ENCODE assay signal across 8 mouse cellular contexts in genomic region chr8:120665726-120666455, GRCm38 (mm10). TPM values are rescaled to one million over a fixed set of nuclear protein-coding genes. Genes with fewer than 3 reads are reported as not detected.
A peak's percentile ranks its signal among the peaks of the same experiment; 100 is the strongest.
DNase-seq lines count a peak whose midpoint lies in the region; ATAC-seq lines count a peak whose summit lies in the region.

No protein-coding gene starts in this region.

- H3K27ac ChIP-seq in lung, embryonic 15.5 days: no peak overlapping the region
- 0 out of 2 replicates have a peak overlapping the region, but pooled peaks have one; percentile 96 for H3K27ac ChIP-seq in hindbrain, embryonic 10.5 days
- H3K27ac ChIP-seq in macrophage: peak overlapping the region; percentile 32

- H3K4me3 ChIP-seq in lung, embryonic 15.5 days: peak overlapping the region; percentile 81
- peak overlapping the region; percentile 97 for H3K4me3 ChIP-seq in hindbrain, embryonic 10.5 days
- H3K4me3 ChIP-seq in macrophage (ENCODE audit: inconsistent target): no peak overlapping the region

- ATAC-seq in lung, embryonic 15.5 days (ENCODE audit: borderline replicate concordance, extremely low read depth, low FRiP score, low TSS enrichment): no peak

- peaks cover 89% of the 10 kb centered on the region for H3K79me2 ChIP-seq in macrophage (ENCODE audit: inconsistent target)

- peak overlapping the region; percentile 88 for H3K9ac ChIP-seq in lung, embryonic 15.5 days

- no peaks in the 10 kb centered on the region for H3K27me3 ChIP-seq in lung, embryonic 15.5 days
- no peaks in the 10 kb centered on the region for H3K27me3 ChIP-seq in hindbrain, embryonic 10.5 days (ENCODE audit: insufficient read depth, poor library complexity, severe bottlenecking)

- peaks cover 38% of the 10 kb centered on the region for H3K4me1 ChIP-seq in lung, embryonic 15.5 days
- peaks cover 57% of the 10 kb centered on the region for H3K4me1 ChIP-seq in hindbrain, embryonic 10.5 days (replicated peaks)

- 63% methylated on average over 3 of the region's 3 CpGs for WGBS in lung, embryonic 15.5 days
- WGBS in hindbrain, embryonic 10.5 days: 81% methylated on average over 3 of the region's 3 CpGs
- 74% methylated on average over 3 of the region's 3 CpGs for WGBS in macrophage (ENCODE audit: missing documents)

- peak overlapping the region; percentile 82 for H3K4me2 ChIP-seq in lung, embryonic 15.5 days

- H3K9me3 ChIP-seq in lung, embryonic 15.5 days: no peaks in the 10 kb centered on the region
- no peaks in the 10 kb centered on the region for H3K9me3 ChIP-seq in hindbrain, embryonic 10.5 days

- DNase-seq in lung, adult 18-20 months: no peak
- DNase-seq in c-Kit-negative CD71-positive TER-119-positive erythroid progenitor cells, embryonic 14.5 days (ENCODE audit: low read depth, low spot score): peak; percentile 21
- no peak for DNase-seq in hindbrain, embryonic 10.5 days (ENCODE audit: low spot score)
- no peak for DNase-seq in frontal cortex, postnatal 25 days (ENCODE audit: low spot score in 2 of 2)
- no peak for DNase-seq in urinary bladder, postnatal 36 days (ENCODE audit: low spot score in 2 of 2)
- no peak for DNase-seq in B cell, adult 2 months

- H3K36me3 ChIP-seq in lung, embryonic 15.5 days: peaks cover 15% of the 10 kb centered on the region
- H3K36me3 ChIP-seq in hindbrain, embryonic 10.5 days: peaks cover 36% of the 10 kb centered on the region
- peaks cover 12% of the 10 kb centered on the region for H3K36me3 ChIP-seq in macrophage (ENCODE audit: inconsistent target)

RNA-seq across cellular contexts. Expression of gene Gm27021, which starts 2.0 kb away (rescaled TPM):
- 2.3 TPM in 2 replicates for polyA plus RNA-seq in lung, embryonic 15.5 days (2015; fragmentation: Nextera tagmentation; extraction: Ambion mirVana)
- polyA plus RNA-seq in hindbrain, embryonic 10.5 days (2016; fragmentation: Nextera tagmentation; extraction: Ambion mirVana): 3.2 and 4.0 TPM in 2 replicates
- total RNA-seq in macrophage (2018; cell fraction: chromatin; rRNA removed): not detected
- 1 to 10 TPM in 7 of 26 experiments, under 1 TPM in 15, not detected in 4; 0.18 to 1.7 (median 0.68) TPM for total RNA-seq in macrophage (2018; cell fraction: cytosol; rRNA removed)
- 1 to 10 TPM in 1 of 26 experiments, under 1 TPM in 1, not detected in 24; 0.89 to 1.1 TPM for total RNA-seq in macrophage (2018; cell fraction: nucleus; rRNA removed)
- 0.76 to 0.96 TPM in 2 of 3 replicates, not detected in the other for polyA plus RNA-seq in macrophage (2018)

RNA-seq across cellular contexts. Expression of gene Cox4i1, which starts 2.1 kb away (rescaled TPM):
- 1,022 and 1,082 TPM in 2 replicates for polyA plus RNA-seq in lung, embryonic 15.5 days (2015; fragmentation: Nextera tagmentation; extraction: Ambion mirVana)
- polyA plus RNA-seq in hindbrain, embryonic 10.5 days (2016; fragmentation: Nextera tagmentation; extraction: Ambion mirVana): 921 and 1,059 TPM in 2 replicates
- 100 to 1,000 TPM in 5 of 26 experiments, 10 to 100 TPM in 21; 43.1 to 125 (median 79.7) TPM for total RNA-seq in macrophage (2018; cell fraction: chromatin; rRNA removed)
- total RNA-seq in macrophage (2018; cell fraction: cytosol; rRNA removed): 1,000 to 10,000 TPM in 1 of 26 experiments, 100 to 1,000 TPM in 25; 586 to 1,058 (median 761) TPM
- 100 to 1,000 TPM; 140 to 293 (median 184) TPM for total RNA-seq in macrophage (2018; cell fraction: nucleus; rRNA removed)
- 521 to 775 TPM (median 707 TPM) in 3 replicates for polyA plus RNA-seq in macrophage (2018)

RNA-seq across cellular contexts. Expression of gene Emc8, which starts 2.5 kb away (rescaled TPM):
- 264 and 278 TPM in 2 replicates for polyA plus RNA-seq in lung, embryonic 15.5 days (2015; fragmentation: Nextera tagmentation; extraction: Ambion mirVana)
- 312 and 362 TPM in 2 replicates for polyA plus RNA-seq in hindbrain, embryonic 10.5 days (2016; fragmentation: Nextera tagmentation; extraction: Ambion mirVana)
- total RNA-seq in macrophage (2018; cell fraction: chromatin; rRNA removed): 10 to 100 TPM in 17 of 26 experiments, 1 to 10 TPM in 9; 4.1 to 37.4 (median 12.2) TPM
- total RNA-seq in macrophage (2018; cell fraction: cytosol; rRNA removed): 10 to 100 TPM; 27.5 to 49.4 (median 37.6) TPM
- total RNA-seq in macrophage (2018; cell fraction: nucleus; rRNA removed): 10 to 100 TPM in 16 of 26 experiments, 1 to 10 TPM in 10; 5.8 to 26.6 (median 11.3) TPM
- polyA plus RNA-seq in macrophage (2018): 30.6 to 41.0 TPM (median 40.7 TPM) in 3 replicates

RNA-seq across cellular contexts. Expression of gene 1190005I06Rik, which starts 18.5 kb away (rescaled TPM):
- 5.1 and 5.8 TPM in 2 replicates for polyA plus RNA-seq in lung, embryonic 15.5 days (2015; fragmentation: Nextera tagmentation; extraction: Ambion mirVana)
- 2.8 and 4.7 TPM in 2 replicates for polyA plus RNA-seq in hindbrain, embryonic 10.5 days (2016; fragmentation: Nextera tagmentation; extraction: Ambion mirVana)
- 1 to 10 TPM in 10 of 26 experiments, not detected in 16; 1.3 to 4.2 (median 2.0) TPM for total RNA-seq in macrophage (2018; cell fraction: chromatin; rRNA removed)
- total RNA-seq in macrophage (2018; cell fraction: cytosol; rRNA removed): 1 to 10 TPM in 20 of 26 experiments, under 1 TPM in 6; 0.59 to 5.7 (median 1.9) TPM
- total RNA-seq in macrophage (2018; cell fraction: nucleus; rRNA removed): 1 to 10 TPM in 12 of 26 experiments, under 1 TPM in 1, not detected in 13; 0.91 to 4.9 (median 1.6) TPM
- polyA plus RNA-seq in macrophage (2018): 0.83 to 3.2 TPM (median 2.1 TPM) in 3 replicates
